Mouse (Mus musculus) midbrain, embryonic 14.5 days (tissue): ENCODE data around the gene Mlycd. TPM values are rescaled to one million over a fixed set of nuclear protein-coding genes. Genes with fewer than 3 reads are reported as not detected.

Source experiments
- ATAC-seq: fragments of 200-750 bp; cut with Nextera tagmentation; 2 replicates; pipeline ENCODE4 v1.8.0; 2017; ENCODE audit warnings: moderate number of reproducible peaks, moderate library complexity; ENCODE audit not compliant: low FRiP score, low TSS enrichment
- DNase-seq: peaks from one replicate; pipeline ENCODE4 v3.0.0-alpha.2; 2015
- H3K27ac ChIP-seq: fragments of 300-500 bp; sonication (generic); replicated peaks from 2 replicates; pipeline ENCODE4 v1.5.1; 2014; ENCODE audit warnings: mild to moderate bottlenecking, low read depth, low read length, moderate library complexity
- H3K27me3 ChIP-seq: fragments of 300-500 bp; sonication (generic); 2 replicates; pipeline ENCODE4 v1.6.1; 2014; ENCODE audit warnings: low read length, control low read depth, mixed read lengths; ENCODE audit not compliant: control insufficient read depth, insufficient read depth
- H3K36me3 ChIP-seq: fragments of 300-500 bp; sonication (generic); 2 replicates; pipeline ENCODE4 v1.6.1; 2014; ENCODE audit warnings: low read length, control low read depth; ENCODE audit not compliant: control insufficient read depth, insufficient read depth
- H3K4me1 ChIP-seq: fragments of 300-500 bp; sonication (generic); 2 replicates; pipeline ENCODE4 v1.6.1; 2014; ENCODE audit warnings: mild to moderate bottlenecking, antibody characterized with exemption, low read length, control low read depth; ENCODE audit not compliant: control insufficient read depth, insufficient read depth
- H3K4me2 ChIP-seq: fragments of 300-500 bp; sonication (generic); 2 replicates; pipeline ENCODE4 v1.6.1; 2014; ENCODE audit warnings: mild to moderate bottlenecking, low read length, moderate library complexity
- H3K4me3 ChIP-seq: fragments of 300-500 bp; sonication (generic); replicated peaks from 2 replicates; pipeline ENCODE4 v1.5.1; 2014; ENCODE audit warnings: low read depth, low read length
- H3K9ac ChIP-seq: fragments of 300-500 bp; sonication (generic); replicated peaks from 2 replicates; pipeline ENCODE4 v1.6.1; 2014; ENCODE audit warnings: mild to moderate bottlenecking, low read length, moderate library complexity
- H3K9me3 ChIP-seq: fragments of 300-500 bp; sonication (generic); 2 replicates; pipeline ENCODE4 v1.6.1; 2016; ENCODE audit warnings: low read length, control low read depth, mixed read lengths; ENCODE audit not compliant: control insufficient read depth
- WGBS: fragments of 180-500 bp; shearing (Covaris S2); extraction: QIAGEN DNeasy Blood & Tissue Kit; methylation state at CpG from one replicate; pipeline ENCODE4 v1.1.7; 2014; 5-methylcytosine and 5-hydroxymethylcytosine counted together
- polyA plus RNA-seq: library from polyadenylated mRNA; unstranded; fragments of >200 nt; fragmentation: Nextera tagmentation; extraction: Ambion mirVana; gene quantifications from 2 replicates; pipeline ENCODE4 v1.2.1, GENCODE M21; 2014

Mlycd gene
- polyA plus RNA-seq, 1 experiment from 2014 or later, result 17.6 TPM

DNA sequence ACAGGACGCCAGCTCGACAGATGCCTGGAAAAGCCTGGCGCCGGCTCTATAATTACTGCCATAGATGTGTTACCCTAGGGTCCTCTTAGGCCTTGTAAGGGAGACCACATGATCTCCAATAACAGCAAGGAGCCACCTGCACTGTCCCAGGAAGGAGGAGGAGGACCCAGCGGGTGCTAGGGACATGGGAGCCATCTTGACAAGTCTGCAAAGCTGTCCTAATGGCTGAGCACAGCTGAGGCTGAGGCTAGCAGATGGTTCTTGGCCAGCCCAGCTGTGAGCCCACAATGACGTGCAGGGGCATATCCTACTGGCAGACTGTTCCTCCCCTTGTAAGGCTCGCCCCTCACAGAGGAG lies 45.2 kb downstream of the Mlycd start:
- Histone ChIP-seq H3K4me2 (no peak overlapping the region), H3K27ac (no peak overlapping the region), H3K9ac (no peak overlapping the region), H3K4me3 (no peak overlapping the region), H3K4me1 (no peaks in the 10 kb centered on the region), H3K9me3 (no peaks in the 10 kb centered on the region), H3K36me3 (no peaks in the 10 kb centered on the region), H3K27me3 (no peaks in the 10 kb centered on the region)
- 60% methylated on average over 7 of the region's 7 CpGs for WGBS
- ATAC-seq, result no peak
- no peak for DNase-seq

DNA sequence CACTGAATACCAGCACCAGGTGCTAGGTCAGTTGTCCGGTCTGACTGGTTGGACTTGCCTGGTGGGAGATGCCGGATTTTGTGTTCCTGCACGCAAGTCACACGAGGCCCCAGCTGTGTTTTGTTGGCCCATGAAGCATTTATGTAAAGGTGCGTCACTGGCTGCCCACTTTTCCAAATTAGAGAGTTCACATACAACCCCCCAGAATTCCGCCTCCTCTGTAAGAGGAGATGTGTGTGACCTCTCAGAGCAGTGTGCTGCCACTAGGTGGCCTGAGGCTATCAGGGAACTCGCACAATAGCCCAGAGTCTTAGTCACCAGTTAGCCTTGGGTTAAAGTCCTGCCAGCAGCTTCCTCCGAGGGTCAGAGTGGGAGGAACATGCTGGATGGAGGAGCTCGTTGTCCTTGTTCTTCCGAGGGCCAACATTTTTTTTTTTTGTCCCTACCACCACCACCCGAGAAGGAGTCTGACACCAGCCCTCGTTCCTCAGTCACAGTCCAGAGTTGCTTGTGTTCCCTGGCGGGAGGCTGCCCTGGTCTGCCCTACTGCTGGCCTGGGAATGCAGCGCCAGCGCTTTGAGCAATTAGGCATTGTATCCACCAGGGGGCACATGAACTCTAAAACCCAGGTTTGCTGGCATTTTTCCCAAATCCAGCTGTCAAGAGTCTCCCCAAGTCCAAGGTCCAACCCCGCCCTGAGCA lies 45.7 kb downstream of the Mlycd start:
- Histone ChIP-seq H3K4me1 (no peaks in the 10 kb centered on the region), H3K9me3 (no peaks in the 10 kb centered on the region), H3K4me2 (no peak overlapping the region), H3K9ac (no peak overlapping the region), H3K4me3 (no peak overlapping the region), H3K27ac (no peak overlapping the region), H3K27me3 (no peaks in the 10 kb centered on the region), H3K36me3 (no peaks in the 10 kb centered on the region)
- ATAC-seq, result 0 out of 2 replicates have a peak, but pooled peaks have one; percentile 40
- peak; percentile 92 for DNase-seq
- 14% methylated on average over 16 of the region's 16 CpGs for WGBS

DNA sequence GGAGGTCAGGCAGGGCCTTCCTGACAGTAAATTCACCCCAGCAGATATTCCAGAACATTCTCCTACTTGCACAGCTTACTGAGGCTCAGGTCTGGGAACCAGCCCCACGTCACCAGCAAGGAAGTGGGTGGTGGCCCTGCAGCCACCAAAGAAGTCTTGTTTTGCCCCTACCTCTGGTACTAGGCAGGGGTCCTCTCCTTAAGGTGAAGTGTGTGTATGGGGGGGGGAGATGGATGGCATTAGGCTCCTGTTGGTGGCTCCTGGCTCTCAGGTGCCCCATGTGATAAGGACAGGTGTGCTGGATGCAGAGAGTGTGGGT lies 46.2 kb downstream of the Mlycd start:
- Histone ChIP-seq H3K9ac (no peak overlapping the region), H3K4me1 (no peaks in the 10 kb centered on the region), H3K9me3 (no peaks in the 10 kb centered on the region), H3K27me3 (no peaks in the 10 kb centered on the region), H3K36me3 (no peaks in the 10 kb centered on the region), H3K4me3 (no peak overlapping the region), H3K27ac (no peak overlapping the region), H3K4me2 (no peak overlapping the region)
- ATAC-seq (0 out of 2 replicates have a peak, but pooled peaks have one; percentile 18), DNase-seq (no peak)
- WGBS, result 74% methylated on average over 1 of the region's 1 CpGs

DNA sequence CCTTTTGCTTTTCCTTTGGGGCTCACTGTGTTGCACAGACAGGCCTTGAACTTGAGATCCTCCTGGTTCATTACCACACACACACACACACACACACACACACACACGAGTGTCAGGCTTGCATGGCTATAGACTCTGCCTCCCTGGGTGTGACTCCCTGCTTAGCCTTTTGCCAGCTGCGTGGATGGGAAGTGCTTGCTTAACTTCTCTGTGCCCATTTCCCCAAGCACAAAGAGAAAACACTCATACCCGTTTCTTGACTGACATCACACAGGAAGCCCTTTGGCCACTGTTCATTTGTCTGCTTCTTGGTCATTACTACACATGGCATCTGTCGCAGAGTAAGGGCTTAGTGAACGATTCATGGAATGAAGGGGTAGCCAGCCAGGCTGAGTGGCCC lies 47.3 kb downstream of the Mlycd start:
- Histone ChIP-seq H3K27ac (no peak overlapping the region), H3K4me2 (no peak overlapping the region), H3K27me3 (no peaks in the 10 kb centered on the region), H3K4me3 (no peak overlapping the region), H3K4me1 (no peaks in the 10 kb centered on the region), H3K36me3 (no peaks in the 10 kb centered on the region), H3K9me3 (no peaks in the 10 kb centered on the region), H3K9ac (no peak overlapping the region)
- no peak for ATAC-seq
- 76% methylated on average over 5 of the region's 5 CpGs for WGBS
- DNase-seq, result no peak

DNA sequence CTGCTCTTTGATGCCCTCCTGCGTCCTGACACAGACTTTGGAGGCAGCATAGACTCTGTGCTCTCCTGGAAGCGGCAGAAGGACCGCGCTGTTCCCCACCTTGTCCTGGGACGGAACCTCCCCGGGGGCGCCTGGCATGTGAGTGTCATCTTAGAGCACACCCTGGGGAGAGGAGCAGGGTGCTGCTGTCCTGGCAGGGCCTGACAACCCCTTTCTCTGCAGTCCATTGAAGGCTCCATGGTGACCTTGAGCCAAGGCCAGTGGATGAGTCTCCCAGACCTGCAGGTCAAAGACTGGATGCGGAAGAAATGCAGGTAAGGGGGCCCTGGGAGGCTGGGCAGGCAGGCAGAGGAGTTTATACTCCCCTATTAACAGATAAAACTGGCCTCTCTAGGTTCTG lies 48.3 kb downstream of the Mlycd start:
- no peaks in the 10 kb centered on the region for H3K36me3 ChIP-seq
- ATAC-seq (no peak), DNase-seq (no peak)
- H3K4me1 ChIP-seq, result no peaks in the 10 kb centered on the region
- no peak overlapping the region for H3K27ac ChIP-seq
- H3K27me3 ChIP-seq, result peaks cover 2% of the 10 kb centered on the region; the same call in 1 of the 2 replicates
- no peaks in the 10 kb centered on the region for H3K9me3 ChIP-seq
- no peak overlapping the region for H3K4me2 ChIP-seq
- WGBS, result 93% methylated on average over 8 of the region's 8 CpGs
- no peak overlapping the region for H3K4me3 ChIP-seq
- no peak overlapping the region for H3K9ac ChIP-seq

DNA sequence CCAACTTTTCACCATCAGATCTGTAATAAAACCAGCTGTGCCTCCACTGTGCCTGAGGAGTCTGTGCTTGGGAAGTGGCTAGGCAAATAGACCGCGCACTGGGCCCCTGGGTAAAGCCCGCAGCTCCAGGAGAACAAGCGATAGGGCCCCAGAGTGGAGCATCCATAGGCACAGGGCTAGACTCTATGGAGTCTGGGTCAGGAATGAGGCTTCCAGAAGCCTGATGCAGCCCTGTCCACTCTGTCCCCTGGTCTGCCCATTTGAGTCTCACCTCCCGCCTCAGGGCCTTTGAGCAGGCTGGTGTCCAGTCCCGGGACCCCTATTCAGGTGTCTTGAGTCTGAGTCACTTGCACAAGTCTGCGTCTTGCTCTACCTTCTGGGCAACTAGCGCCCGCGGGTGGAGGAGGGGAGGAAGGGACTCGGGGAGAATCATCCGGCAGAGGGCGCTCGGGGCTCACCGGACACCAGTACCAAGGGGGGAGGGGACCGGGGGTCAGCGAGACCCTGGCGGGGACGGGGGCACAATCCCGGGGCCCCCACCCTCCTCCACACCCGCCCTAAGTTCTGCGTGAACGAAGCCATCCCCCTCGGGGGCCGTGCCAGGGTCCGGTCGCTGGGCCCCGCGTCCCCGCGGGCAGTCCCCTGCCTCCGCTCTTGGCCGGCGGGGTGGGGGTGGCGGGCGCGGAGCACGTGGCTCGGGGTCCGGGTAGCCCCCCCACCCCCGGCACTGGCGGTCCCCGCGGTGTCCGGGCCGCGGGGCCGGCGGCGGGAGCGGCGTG lies 51.7 kb downstream of the Mlycd start, which contains the start of gene Necab2:
Necab2 (plus strand) TSS at position 509 of the 779 bp plus-strand sequence.
- 2% methylated on average over 34 of the region's 52 CpGs for WGBS
- Histone ChIP-seq H3K4me1 (no peaks in the 10 kb centered on the region), H3K4me3 (peak within 1 kb of the TSS; percentile 64), H3K9me3 (no peaks in the 10 kb centered on the region), H3K27me3 (peaks cover 7% of the 10 kb centered on the region; the same call in 1 of the 2 replicates), H3K4me2 (peak within 1 kb of the TSS; percentile 81), H3K36me3 (no peaks in the 10 kb centered on the region), H3K9ac (peak within 1 kb of the TSS; percentile 77), H3K27ac (peak within 1 kb of the TSS; percentile 49)
- DNase-seq (peak; percentile 94), ATAC-seq (peak; percentile 69)

DNA sequence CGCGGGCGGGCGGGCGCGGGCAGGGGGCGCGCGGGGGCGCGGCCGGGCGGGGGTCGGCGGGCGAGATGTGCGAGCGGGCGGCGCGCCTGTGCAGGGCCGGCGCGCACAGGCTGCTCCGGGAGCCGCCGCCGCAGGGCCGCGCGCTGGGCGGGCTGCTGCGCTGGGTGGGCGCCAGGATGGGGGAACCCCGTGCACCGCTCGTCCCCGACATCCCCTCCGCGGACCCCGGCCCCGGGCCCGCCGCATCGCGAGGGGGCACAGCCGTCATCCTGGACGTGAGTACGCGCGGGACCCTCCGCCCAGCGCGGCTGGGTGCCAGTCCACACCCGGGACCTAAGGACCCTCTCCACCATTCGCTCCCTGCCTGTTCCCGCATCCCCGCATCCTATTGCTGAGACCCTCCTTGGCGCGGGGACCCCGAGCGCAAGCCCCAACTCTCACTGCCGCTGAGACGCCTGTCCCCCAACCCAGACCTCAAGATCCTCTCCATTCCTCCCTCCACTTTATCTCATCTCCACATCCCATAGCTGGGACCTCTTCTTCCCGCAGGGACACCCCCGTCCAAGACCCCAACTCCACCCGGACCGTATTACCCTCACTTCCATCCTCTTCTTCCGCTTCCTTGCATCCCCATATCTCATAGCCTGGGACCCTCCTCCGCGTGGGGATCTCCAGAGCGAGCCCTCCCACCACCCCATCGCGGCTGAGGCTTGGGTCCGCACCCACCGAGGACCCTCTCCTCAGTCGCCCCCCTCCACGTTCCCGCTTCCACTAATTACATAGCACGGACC lies 52.5 kb downstream of the Mlycd start:
- under 1% methylated on average over 41 of the region's 80 CpGs for WGBS
- Histone ChIP-seq H3K27ac (peak overlapping the region; percentile 49), H3K4me3 (peak overlapping the region; percentile 64), H3K9me3 (no peaks in the 10 kb centered on the region), H3K9ac (peak overlapping the region; percentile 77), H3K36me3 (no peaks in the 10 kb centered on the region), H3K27me3 (peaks cover 7% of the 10 kb centered on the region; the same call in 1 of the 2 replicates), H3K4me2 (peak overlapping the region; percentile 81), H3K4me1 (no peaks in the 10 kb centered on the region)
- DNase-seq (peak; percentile 79), ATAC-seq (peak; percentile 73)

DNA sequence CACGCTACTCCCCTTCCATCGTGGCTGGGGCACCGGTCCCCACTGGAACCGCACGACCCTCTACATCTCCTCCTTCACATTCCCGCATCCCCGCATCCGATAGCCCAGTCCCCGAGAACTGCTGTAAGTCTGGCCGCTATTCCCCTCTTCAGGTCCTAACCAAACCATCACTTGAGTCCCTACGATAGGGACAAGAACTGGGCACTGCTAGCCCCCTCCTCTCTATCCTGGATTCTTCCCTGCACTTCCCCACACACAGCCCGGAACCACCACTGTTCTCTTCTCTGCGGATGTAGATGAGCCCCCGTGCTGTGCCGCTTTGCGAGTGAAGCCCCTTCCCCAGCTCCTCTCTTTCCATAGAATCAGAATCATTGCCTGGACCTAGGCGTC lies 53.1 kb downstream of the Mlycd start:
- H3K4me3 ChIP-seq, result peak overlapping the region; percentile 64
- H3K9me3 ChIP-seq, result no peaks in the 10 kb centered on the region
- no peak for ATAC-seq
- under 1% methylated on average over 17 of the region's 17 CpGs for WGBS
- peak; percentile 37 for DNase-seq
- peak overlapping the region; percentile 77 for H3K9ac ChIP-seq
- peak overlapping the region; percentile 81 for H3K4me2 ChIP-seq
- H3K36me3 ChIP-seq, result no peaks in the 10 kb centered on the region
- peak overlapping the region; percentile 20; the same call in 1 of the 2 replicates for H3K27ac ChIP-seq
- H3K27me3 ChIP-seq, result peaks cover 7% of the 10 kb centered on the region; the same call in 1 of the 2 replicates
- H3K4me1 ChIP-seq, result no peaks in the 10 kb centered on the region
